Mouse (Mus musculus): ENCODE measurements at regions not wholly inside any gene's neighbourhood (a gene's known extent, or its start where the extent isn't known, plus 50 kb on each side); places are given as distances from the start of the nearest gene placed in this dataset.

DNA sequence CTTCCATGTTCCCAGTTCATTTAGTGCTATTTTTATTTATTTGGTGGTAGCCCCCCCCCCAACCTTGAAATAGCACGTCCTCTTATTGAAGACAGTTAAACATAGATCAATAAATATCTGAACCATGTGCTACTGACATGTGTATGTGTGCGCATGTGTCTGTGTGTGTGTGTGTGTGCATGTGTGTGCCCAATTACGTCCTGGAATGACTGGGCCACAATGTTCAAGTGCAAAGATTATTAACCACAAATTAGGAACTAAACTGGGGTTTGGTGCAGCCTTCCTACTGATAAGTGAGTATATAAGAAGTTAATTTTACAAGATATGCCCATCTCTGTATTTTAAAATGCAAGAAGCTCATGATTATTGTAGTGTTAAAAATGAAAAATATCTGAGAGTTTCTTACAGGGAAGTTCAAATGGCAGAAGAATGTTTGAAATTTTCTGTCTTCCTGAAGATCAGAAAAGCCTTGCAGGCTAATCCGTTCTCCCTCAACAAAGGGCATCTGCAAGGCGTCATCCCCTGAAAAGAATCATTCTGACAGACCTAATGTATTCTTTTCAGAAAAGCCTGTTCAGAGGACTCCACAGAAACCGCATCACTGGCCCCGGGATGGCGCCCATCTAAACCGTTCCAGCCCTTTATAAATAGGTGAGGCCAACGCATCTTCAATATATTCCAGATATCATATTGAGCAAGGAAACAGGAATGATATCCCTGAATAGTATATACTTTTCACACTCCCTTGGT is 170.8 kb downstream of the Sox4 start:
- Histone ChIP-seq H3K27ac (no peak overlapping the region), H3K4me3 (no peak overlapping the region)
- TF ChIP-seq CTCF (IDR thresholded peaks at IDR 0.05) = no peak
- no peak for DNase-seq
- intact Hi-C loops (cut with DNase I) = no loop called here

DNA sequence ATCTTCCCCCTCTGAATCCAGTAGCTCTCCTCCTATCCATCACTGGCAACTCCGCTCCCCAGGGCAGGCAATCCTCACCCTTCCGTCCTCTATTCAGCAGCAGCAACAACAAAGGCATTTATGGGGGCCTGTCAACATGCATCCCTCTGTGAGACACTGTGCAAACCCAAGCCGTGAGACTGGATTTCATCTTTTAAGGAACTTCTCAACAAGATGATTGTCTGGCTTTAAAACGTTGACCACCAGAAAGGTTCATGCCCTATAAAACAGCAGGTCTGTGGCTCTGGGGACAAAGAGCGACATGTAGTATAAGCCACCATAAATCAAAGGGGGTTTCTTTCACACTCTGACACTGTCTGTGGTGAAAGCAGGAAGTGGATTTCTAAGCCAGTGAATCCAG is 171.4 kb downstream of the Sox4 start:
- no peak overlapping the region for H3K27ac ChIP-seq
- no peak for DNase-seq
- intact Hi-C loops (cut with DNase I) = no loop called here
- no peak for TF ChIP-seq CTCF (IDR thresholded peaks at IDR 0.05)
- no peak overlapping the region for H3K4me3 ChIP-seq

- H3K27ac ChIP-seq = no peak overlapping the region
- DNase-seq = no peak
- intact Hi-C loops (cut with DNase I) = no loop called here
- H3K4me3 ChIP-seq = no peak overlapping the region
- no peak for TF ChIP-seq CTCF (IDR thresholded peaks at IDR 0.05)
Measured at GRCm38 (mm10) chr13:28781660-28782059, 171.9 kb downstream of the Sox4 start.

- no peak for DNase-seq
- no peak for TF ChIP-seq CTCF (IDR thresholded peaks at IDR 0.05)
- no peak overlapping the region for H3K4me3 ChIP-seq
- intact Hi-C loops (cut with DNase I) = no loop called here
- H3K27ac ChIP-seq = no peak overlapping the region
Measured at GRCm38 (mm10) chr13:28780462-28780861, 173.1 kb downstream of the Sox4 start.

- no peak for DNase-seq
- no peak overlapping the region for H3K4me3 ChIP-seq
- no peak overlapping the region for H3K27ac ChIP-seq
- intact Hi-C loops (cut with DNase I) = no loop called here
- TF ChIP-seq CTCF (IDR thresholded peaks at IDR 0.05) = no peak
Measured at GRCm38 (mm10) chr13:28775142-28775815, 178.2 kb downstream of the Sox4 start.

DNA sequence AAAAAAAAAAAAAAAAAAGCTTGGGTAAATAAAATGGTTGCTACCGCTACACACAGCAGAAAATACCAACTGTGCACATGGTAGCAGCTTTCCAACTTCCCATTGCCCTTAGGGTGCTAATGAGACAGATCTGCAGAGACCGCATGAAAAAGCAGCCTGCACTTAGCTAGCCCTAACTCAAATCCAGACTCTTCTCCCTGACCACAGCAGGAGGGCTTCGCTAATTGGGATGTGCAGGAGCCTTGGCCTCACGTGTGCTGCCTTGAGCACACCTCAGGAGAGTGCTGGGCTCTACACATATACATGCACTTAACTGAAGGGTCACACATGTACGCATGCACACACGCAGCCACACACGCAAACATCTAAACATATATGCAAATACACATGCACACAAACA is 178.9 kb downstream of the Sox4 start:
- Histone ChIP-seq H3K27ac (no peak overlapping the region), H3K4me3 (no peak overlapping the region)
- no peak for DNase-seq
- intact Hi-C loops (cut with DNase I) = no loop called here
- TF ChIP-seq CTCF (IDR thresholded peaks at IDR 0.05) = no peak

DNA sequence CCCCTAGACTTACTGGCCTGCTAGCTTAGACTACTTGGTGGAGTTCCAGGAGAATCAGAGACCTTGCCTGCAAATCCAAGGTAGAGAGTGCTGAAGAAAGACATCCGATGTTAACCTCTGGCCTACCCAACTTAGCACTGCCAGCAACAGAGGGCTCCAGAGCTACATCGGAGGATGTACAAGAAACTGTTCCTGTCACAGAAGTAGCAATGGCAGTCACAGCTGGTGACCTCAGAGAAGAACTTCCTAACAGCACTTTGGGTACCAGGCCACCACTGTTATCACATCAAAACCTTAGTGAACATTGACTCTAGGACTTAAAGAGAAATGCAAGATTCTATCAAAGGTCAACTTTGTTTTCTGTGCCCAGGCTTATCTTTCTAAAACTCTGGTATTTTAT is 180.0 kb downstream of the Sox4 start:
- Histone ChIP-seq H3K4me3 (no peak overlapping the region), H3K27ac (no peak overlapping the region)
- no peak for TF ChIP-seq CTCF (IDR thresholded peaks at IDR 0.05)
- intact Hi-C loops (cut with DNase I) = no loop called here
- no peak for DNase-seq

DNA sequence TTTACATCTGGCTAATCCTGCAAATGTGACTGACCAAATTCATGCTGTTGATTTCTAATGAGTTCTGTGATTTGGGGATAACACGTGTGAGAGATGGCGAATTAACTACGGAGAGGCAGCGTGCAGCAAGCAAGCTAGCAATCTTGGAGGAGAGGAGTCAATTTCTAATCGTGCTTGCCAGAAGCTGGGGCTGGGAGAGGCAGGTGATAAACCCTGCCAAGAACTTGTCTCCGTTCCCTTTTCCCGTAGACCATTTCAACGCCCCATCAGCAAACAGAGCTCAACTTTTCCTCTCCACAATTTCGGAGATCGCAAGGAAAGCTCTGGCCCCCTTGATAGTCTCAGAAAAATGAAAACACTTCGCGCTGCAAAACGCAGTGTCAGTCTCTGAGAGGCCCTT is 183.0 kb downstream of the Sox4 start:
- Histone ChIP-seq H3K27ac (peak overlapping the region; percentile 63), H3K4me3 (peak overlapping the region; percentile 61)
- intact Hi-C loops (cut with DNase I) = no loop called here
- DNase-seq = peak; percentile 56
- no peak for TF ChIP-seq CTCF (IDR thresholded peaks at IDR 0.05)

GRCm38 (mm10) chr13:28770018-28770417 is 183.5 kb downstream of the Sox4 start:
- Histone ChIP-seq H3K27ac (peak overlapping the region; percentile 63), H3K4me3 (peak overlapping the region; percentile 61; the same call in 1 of the 2 replicates)
- DNase-seq = no peak
- intact Hi-C loops (cut with DNase I) = no loop called here
- no peak for TF ChIP-seq CTCF (IDR thresholded peaks at IDR 0.05)

DNA sequence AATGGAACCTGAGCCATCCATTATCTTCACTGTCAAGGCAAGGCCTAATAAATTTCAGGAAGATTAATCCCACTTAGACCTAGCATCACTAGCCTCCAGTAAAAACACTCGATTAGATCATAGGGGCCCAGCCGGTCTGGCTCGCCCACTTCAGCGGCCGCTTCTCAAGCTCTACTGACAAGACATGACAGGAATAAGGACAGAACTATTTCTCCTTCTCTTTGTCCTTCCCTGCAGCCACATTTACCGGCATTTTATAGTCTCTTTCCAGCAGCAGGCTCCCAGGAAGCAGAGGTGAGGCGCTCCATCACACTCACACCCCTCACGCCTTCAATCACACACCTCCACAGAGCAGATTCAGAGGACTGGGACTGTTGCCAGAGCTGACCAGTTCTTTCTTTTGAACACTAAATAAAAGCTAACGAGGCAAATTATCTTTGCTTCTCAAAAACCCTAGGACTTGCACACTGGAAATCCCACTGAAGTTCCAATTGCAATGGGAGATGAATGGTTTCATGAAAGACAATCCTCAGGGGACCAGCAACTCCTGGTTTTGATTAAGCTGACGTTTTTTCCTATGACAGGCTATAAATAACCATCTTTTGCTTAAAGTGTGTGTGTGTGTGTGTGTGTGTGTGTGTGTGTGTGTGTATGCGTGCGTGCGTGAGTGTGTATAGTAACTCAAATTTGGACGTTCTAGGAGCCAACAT is 184.6 kb downstream of the Sox4 start:
- TF ChIP-seq CTCF (IDR thresholded peaks at IDR 0.05) = no peak
- no peak for DNase-seq
- no peak overlapping the region for H3K4me3 ChIP-seq
- intact Hi-C loops (cut with DNase I) = no loop called here
- H3K27ac ChIP-seq = no peak overlapping the region

DNA sequence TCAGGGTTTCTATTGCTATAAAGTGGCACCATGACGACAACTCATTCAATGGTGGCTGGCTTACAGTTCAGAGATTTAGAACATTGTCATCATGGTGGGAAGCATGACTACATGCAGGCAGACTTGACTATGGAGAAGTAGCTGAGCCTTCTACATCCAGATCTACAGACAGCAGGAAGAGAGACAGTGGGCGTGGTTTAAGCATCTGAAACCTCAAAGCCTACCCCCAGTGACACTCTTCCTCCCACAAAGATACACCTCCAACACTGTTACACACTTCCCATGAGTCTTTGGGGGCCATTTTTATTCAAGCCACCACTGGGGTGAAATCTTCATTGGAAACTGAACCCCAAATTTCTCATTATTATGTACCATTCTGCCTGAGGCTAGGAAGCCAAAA is 191.0 kb downstream of the Sox4 start:
- TF ChIP-seq CTCF (IDR thresholded peaks at IDR 0.05) = no peak
- intact Hi-C loops (cut with DNase I) = no loop called here
- Histone ChIP-seq H3K27ac (no peak overlapping the region), H3K4me3 (no peak overlapping the region)
- DNase-seq = no peak

GRCm38 (mm10) chr13:28759026-28759425 is 194.5 kb downstream of the Sox4 start:
- intact Hi-C loops (cut with DNase I) = loop anchor here (5.0 kb wide), 2 partner anchors 37 to 193 kb away; partner anchors contain the start of gene Sox4
- Histone ChIP-seq H3K4me3 (peak overlapping the region; percentile 73), H3K27ac (peak overlapping the region; percentile 89)
- DNase-seq = peak; percentile 60
- no peak for TF ChIP-seq CTCF (IDR thresholded peaks at IDR 0.05)
